Mouse (Mus musculus) brain, embryonic 14.5 days (tissue): Measurements from ENCODE around the gene Ubr2. TPM values are rescaled to one million over a fixed set of nuclear protein-coding genes. Genes with fewer than 3 reads are reported as not detected.
A peak's percentile ranks its signal among the peaks of the same experiment; 100 is the strongest.

ENCODE experiments used
- DNase-seq: peaks from one replicate; pipeline ENCODE4 v3.0.0-alpha.2; 2011; ENCODE audit warnings: low read depth
- CTCF ChIP-seq: fragments of 200-500 bp; IDR thresholded peaks from 2 replicates; pipeline ENCODE4 v1.5.1; 2012; ENCODE audit warnings: inconsistent platforms, mild to moderate bottlenecking, moderate library complexity, borderline replicate concordance; ENCODE audit not compliant: insufficient read depth, insufficient read length; ENCODE audit errors: extremely low read depth
- POLR2A ChIP-seq: fragments of 200-500 bp; IDR thresholded peaks from 2 replicates; pipeline ENCODE4 v1.6.1; 2012; ENCODE audit warnings: mild to moderate bottlenecking, inconsistent platforms, borderline replicate concordance; ENCODE audit not compliant: poor library complexity, insufficient read depth, insufficient read length, severe bottlenecking; ENCODE audit errors: extremely low read depth
- polyA plus RNA-seq: library from polyadenylated mRNA; depleted of rRNA; stranded (reverse); fragments of >200 nt; gene quantifications from 2 replicates; pipeline ENCODE4 v1.2.3, GENCODE M21; 2012

Ubr2 gene
- polyA plus RNA-seq, 1 experiment = 41.3 TPM

GRCm38 (mm10) chr17:46958045-46958444, 52.3 kb downstream of the Ubr2 start:
- TF ChIP-seq CTCF (peak; percentile 18; the same call in 1 of the 2 replicates), POLR2A (no peak)
- no peak for DNase-seq

GRCm38 (mm10) chr17:46946276-46946675, 64.1 kb downstream of the Ubr2 start:
- no peak for DNase-seq
- TF ChIP-seq CTCF (no peak), POLR2A (no peak)

GRCm38 (mm10) chr17:46942421-46942820, 67.9 kb downstream of the Ubr2 start:
- no peak for TF ChIP-seq POLR2A
- no peak for TF ChIP-seq CTCF
- DNase-seq = no peak

GRCm38 (mm10) chr17:46940461-46940860, 69.9 kb downstream of the Ubr2 start:
- DNase-seq = no peak
- TF ChIP-seq POLR2A = no peak
- TF ChIP-seq CTCF = no peak

- peak; percentile 76 for DNase-seq
- TF ChIP-seq CTCF (peak; percentile 80), POLR2A (no peak)
Observed at GRCm38 (mm10) chr17:46933557-46934348, 76.6 kb downstream of the Ubr2 start.

- TF ChIP-seq CTCF = no peak
- no peak for TF ChIP-seq POLR2A
- DNase-seq = no peak
Observed at GRCm38 (mm10) chr17:46932961-46933360, 77.4 kb downstream of the Ubr2 start.

GRCm38 (mm10) chr17:46929897-46930296, 80.5 kb downstream of the Ubr2 start:
- no peak for DNase-seq
- no peak for TF ChIP-seq POLR2A
- TF ChIP-seq CTCF = no peak

- no peak for DNase-seq
- TF ChIP-seq POLR2A (no peak), CTCF (no peak)
Observed at GRCm38 (mm10) chr17:46929277-46929676, 81.1 kb downstream of the Ubr2 start.

- DNase-seq = no peak
- no peak for TF ChIP-seq CTCF
- no peak for TF ChIP-seq POLR2A
Observed at GRCm38 (mm10) chr17:46927781-46928180, 82.6 kb downstream of the Ubr2 start.

GRCm38 (mm10) chr17:46926941-46927340, 83.4 kb downstream of the Ubr2 start:
- DNase-seq = no peak
- no peak for TF ChIP-seq CTCF
- no peak for TF ChIP-seq POLR2A

- no peak for TF ChIP-seq POLR2A
- no peak for TF ChIP-seq CTCF
- peak; percentile 30 for DNase-seq
Observed at GRCm38 (mm10) chr17:46926192-46926591, 84.2 kb downstream of the Ubr2 start.

- peak; percentile 9 for DNase-seq
- TF ChIP-seq CTCF (no peak), POLR2A (no peak)
Observed at GRCm38 (mm10) chr17:46920855-46921254, 89.5 kb downstream of the Ubr2 start.

- no peak for DNase-seq
- no peak for TF ChIP-seq POLR2A
- TF ChIP-seq CTCF = no peak
Observed at GRCm38 (mm10) chr17:46918951-46919350, 91.4 kb downstream of the Ubr2 start.

- no peak for DNase-seq
- no peak for TF ChIP-seq POLR2A
- no peak for TF ChIP-seq CTCF
Observed at GRCm38 (mm10) chr17:46915129-46915528, 95.2 kb downstream of the Ubr2 start.
